Mouse (Mus musculus): ENCODE measurements around the gene Galk1.

GRCm38 (mm10) chr11:116010146-116010545 lies 2.4 kb downstream of the Galk1 start:
- TF ChIP-seq CTCF (IDR thresholded peaks at IDR 0.05; ENCODE audit: borderline replicate concordance, insufficient read depth, low read length), result no peak
- no peak for TF ChIP-seq POLR2A (IDR thresholded peaks at IDR 0.05; ENCODE audit: low read depth, low read length)
